Mouse (Mus musculus) T-cell, adult 2 months (primary cell): ENCODE measurements around the gene Il16.

ENCODE experiments used
- DNase-seq: peaks from one replicate; pipeline ENCODE4 v3.0.0; 2022; ENCODE audit warnings: low spot score

Gene Il16

DNA sequence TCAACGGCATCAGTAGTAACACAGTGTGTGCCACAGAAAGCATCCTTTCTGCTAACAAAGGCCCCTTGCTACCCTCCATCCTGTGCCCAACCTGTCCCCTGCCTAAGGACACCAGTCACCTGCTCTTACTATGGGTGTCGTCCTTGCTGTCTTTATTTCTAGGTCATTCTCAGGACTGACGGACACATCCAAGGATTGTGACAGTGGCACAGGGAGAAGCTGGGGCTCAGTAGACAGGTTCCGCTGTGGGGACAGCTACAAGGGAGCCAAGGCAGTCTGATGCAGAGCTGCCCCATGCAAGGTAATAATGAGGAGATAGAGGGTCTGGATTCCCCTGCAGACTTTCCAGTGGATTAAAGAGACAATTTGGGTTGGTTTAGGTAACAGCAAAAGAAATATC, 67.0 kb downstream of the Il16 start:
- no peak for DNase-seq

GRCm38 (mm10) chr7:83677296-83677695, 68.2 kb downstream of the Il16 start:
- DNase-seq: no peak

DNA sequence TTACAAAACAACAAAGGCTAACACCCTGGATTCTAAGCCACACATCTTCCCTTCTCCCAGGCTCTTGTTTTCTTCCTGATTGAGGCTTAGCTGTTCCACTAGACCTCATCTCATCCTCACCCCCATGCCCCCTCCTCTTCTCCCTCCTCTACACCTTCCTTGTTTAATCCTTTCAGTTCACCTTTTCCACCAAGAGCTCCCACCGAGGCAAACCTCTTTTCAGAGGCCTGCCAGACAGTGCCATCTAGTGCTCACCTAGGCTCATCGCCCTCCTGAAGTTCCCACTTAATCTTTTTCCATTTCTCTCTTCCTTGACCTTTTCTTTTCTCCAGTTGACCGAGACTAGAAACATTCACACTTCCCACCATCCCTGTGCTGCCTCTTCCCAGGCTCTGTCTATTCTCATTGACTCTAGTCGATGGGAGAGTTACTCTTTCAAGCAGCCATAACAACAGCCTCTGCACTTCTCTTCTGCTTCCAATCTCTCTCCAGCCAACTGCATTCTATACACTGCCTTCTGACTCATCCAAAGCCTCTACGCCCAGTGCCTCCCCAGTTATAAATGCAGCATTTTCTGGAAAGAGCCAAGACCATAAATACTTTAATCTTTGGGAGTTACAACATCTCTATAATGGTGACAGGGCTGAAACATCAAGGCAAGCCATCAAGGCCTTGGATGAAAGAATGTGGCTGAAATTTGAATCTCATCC, 69.8 kb downstream of the Il16 start:
- DNase-seq: peak; percentile 48

DNA sequence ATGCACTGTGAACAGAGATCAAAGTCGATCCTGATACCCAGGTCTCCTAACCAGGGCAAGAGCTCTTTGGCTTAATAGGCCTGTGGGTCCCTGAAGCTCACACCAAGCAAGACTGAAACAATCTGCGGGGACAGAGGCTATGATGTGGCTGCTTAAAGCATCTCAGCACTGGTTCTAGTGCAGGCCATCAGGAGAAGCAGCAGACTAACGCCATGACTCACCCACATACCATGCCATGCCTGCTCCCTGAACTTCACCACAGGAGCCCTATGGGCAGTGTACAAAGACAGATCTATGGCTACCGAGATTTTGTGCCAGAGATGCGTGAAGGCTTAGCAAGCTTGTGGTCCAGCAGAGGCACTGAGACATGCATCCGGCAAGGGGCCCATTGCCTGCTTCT, 74.0 kb downstream of the Il16 start:
- DNase-seq: no peak

GRCm38 (mm10) chr7:83668724-83669123, 76.8 kb downstream of the Il16 start:
- DNase-seq: no peak

GRCm38 (mm10) chr7:83667936-83668645, 77.4 kb downstream of the Il16 start:
- no peak for DNase-seq

GRCm38 (mm10) chr7:83666087-83666595, 79.4 kb downstream of the Il16 start:
- no peak for DNase-seq

DNA sequence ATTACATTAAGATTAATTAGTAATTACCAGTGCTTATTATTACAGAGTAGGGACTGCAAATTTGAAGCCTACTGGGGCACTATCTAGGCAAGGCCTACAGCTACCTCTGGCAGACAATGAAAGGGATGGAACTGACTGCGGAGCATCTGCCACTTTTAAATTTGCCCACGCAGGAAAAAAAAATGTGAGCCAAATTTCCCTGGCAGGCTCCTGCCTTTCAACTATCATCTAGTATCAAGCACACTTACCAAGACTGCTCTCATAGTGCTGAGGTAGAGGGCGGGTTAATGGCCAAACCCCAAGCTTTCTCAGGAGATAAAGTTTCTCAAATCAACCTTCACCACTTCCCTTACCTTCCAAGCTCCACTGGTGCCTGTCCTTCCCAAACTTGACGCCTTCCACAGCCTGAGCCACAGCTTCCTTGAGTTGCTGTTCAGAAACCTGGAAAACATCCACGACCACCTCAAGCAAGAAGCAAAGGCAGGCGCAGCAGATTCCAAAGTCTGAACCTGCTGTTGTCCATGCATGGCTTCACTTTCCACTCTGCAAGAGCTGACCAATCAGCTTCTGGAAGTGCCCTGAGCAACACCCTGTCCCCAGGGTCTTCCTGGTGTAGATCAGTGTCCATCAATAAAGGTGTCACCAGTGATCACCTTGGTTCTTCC, 82.7 kb downstream of the Il16 start:
- DNase-seq: no peak

- DNase-seq: no peak
These were observed 83.8 kb downstream of the Il16 start for GRCm38 (mm10) chr7:83661763-83662162.

GRCm38 (mm10) chr7:83661031-83661430, 84.5 kb downstream of the Il16 start:
- peak; percentile 50 for DNase-seq

- DNase-seq: peak; percentile 87
These were observed 85.2 kb downstream of the Il16 start for GRCm38 (mm10) chr7:83660273-83660691.

DNA sequence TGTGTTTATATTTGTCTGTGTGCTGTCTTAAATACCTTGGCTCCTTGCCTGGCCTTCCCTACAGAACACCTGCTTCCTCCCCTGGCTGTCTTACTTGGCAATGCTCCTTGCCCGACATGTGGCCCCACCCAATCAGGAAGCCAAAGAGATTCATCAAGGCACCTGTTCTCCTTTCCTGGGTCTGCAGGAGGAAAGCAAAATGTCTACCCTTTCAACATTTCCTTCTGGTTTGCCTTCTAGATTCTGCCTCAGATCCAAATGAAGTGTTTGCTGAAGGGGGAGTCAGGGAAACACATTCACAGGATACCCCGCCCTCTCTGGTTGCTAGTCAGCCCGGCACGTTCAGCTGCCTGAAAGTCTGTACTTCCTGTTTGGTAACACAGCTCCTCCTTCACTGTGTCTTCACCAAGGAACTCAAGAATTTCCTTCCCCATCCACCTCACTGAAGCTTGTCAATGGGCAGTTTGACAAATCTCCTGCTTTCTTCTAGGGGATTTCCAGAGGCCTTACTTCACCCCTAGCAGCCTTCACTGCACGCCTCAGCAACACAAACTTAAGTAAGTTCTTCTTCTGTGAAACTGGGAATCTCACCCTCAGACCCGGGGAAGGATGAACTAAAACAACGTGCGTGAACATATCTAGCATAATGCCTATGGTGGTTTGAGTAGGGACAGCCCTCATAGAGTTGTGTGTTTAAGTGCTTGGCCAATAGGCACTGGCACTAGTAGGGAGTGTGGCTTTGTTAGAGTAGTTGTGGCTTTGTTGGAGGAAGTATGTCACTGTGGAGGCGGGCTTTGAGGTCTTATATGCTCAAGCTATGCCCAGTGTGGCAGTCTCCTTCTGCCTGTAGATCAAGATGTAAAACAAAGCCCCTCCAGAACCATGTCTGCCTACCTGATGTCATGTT, 86.1 kb downstream of the Il16 start:
- peak; percentile 78 for DNase-seq

- no peak for DNase-seq
These were observed 86.8 kb downstream of the Il16 start for GRCm38 (mm10) chr7:83658716-83659115.

DNA sequence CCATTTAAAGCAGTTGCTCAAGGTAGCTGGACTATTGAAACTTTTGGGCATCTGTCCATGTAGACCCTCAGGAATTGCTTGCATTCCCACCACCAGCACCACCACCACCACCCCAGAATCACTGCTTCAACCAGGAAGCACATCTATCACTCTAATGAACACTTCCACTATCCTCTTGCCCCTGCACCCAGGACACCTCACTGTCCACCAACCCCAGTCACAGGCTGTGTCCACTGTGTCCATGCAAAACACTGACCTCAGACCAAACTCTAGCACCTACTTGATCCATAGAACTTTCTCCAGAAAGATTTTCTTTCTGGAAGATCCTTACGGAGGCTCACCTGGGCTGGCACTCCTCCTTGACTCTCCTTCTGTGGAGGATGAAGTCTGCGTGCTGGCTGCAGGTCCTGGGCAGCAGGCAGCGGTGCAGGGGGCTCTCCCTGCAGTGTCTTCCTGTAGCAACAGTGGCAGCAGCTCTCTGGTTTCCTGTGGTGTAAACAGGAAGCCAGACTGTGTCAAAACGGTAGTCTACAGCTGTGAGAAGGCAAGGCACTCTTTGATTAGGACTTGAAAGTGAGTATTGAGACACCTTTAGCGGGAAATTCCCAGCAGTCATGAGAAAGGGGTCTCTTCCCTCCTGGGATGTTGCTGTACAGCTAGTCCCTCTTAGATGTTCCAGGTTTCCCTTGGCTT, 90.4 kb downstream of the Il16 start:
- DNase-seq: peak; percentile 91

DNA sequence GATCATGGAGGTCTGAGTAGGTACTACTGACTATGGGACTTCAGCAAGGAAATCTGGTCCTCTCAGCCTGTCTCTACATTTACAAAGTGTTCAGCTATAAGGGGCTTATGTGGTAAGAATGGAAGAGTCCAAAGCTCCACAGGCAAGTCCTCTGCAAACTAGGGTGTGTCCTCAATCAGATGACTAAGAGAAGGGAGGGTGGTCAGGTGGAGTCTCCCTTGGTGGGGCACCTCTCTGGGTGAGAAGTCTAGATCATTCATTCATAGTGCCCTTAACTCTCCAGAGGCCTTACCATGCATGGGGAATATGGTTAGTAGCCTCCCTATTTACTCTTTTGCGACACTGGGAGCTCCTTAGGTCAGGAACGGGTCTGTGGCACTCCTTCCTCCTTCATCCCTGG, 91.3 kb downstream of the Il16 start:
- no peak for DNase-seq

DNA sequence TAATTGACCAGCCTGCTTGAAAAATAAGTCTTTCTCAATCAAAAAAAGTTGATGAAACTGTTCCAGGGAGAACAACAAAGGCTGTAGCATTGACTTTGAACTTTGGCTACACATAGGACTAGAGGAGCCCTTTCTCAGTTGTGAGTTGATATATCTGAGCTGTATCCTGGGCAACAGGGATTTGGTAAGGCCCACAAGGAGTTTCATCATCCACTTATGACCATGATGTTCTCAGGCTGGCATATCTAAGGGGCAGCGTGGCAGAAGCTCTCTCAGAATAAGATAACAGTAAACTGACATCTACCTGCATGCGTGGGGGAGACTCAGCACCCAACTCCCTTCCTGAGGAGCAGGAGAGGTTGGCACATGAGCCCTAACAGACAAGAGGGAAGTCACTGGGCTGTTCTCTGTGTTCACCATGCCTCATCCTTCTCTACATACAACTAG, 91.9 kb downstream of the Il16 start:
- DNase-seq: no peak

GRCm38 (mm10) chr7:83652498-83652897, 93.0 kb downstream of the Il16 start:
- no peak for DNase-seq

GRCm38 (mm10) chr7:83650638-83651037, 94.9 kb downstream of the Il16 start:
- no peak for DNase-seq

DNA sequence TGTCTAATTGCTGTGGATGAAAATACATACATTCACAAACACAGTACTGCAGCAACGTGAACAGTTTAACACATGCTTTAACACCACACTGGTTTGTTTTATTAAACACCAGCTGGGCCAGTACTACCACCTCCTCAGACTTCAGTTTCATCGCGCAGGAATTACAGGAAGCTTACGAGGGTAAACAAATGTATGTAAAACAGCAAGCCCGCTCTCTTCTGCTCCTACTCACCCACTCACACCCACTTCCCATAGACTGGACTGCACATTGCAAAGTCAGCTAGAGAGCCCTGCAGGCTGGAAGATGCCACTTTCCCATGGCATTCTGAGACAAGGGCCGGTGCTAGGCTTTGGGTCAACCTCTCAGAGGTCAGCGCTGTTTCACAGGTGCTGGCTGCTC, 96.7 kb downstream of the Il16 start:
- no peak for DNase-seq

- no peak for DNase-seq
These were observed 100.0 kb downstream of the Il16 start for GRCm38 (mm10) chr7:83645476-83645875.

DNA sequence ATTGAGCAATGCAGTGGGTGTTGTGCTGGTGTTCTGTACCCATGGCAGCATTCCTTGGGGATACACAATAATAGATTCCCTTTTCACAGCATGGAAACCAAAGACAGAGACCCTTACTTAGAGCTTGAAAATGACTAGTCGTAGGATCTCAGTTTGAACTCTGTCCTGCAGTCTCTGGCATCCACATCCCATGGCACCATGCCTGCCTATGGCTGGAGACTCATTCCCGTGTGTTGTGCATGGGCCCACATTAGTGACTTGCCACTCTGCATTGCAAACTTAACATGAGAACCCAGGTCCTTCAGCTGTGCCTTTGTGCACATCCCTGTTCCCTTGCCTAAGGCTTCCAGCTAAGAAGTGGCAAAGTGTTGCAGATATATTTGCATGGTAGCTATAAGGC, 100.8 kb downstream of the Il16 start:
- DNase-seq: no peak
